Mouse (Mus musculus) MEL (cell line): ENCODE measurements around the gene B4galt1.

Source experiments
- CHD1 ChIP-seq: IDR thresholded peaks from 2 replicates; pipeline ENCODE4 v1.6.1; 2012; ENCODE audit warnings: low read depth, mild to moderate bottlenecking, inconsistent platforms, low read length, improper control_type of control experiment
- CTCF ChIP-seq, 3 experiments: IDR thresholded peaks in 2 of 3; conservative IDR thresholded peaks in 1 of 3; 2 replicates each; pipeline ENCODE4 v1.5.1; 2011 to 2012; ENCODE audit warnings: low read length in 3 of 3, low read depth in 2 of 3, mild to moderate bottlenecking in 2 of 3, improper control_type of control experiment in 1 of 3, inconsistent platforms in 1 of 3, mixed read lengths in 1 of 3, moderate library complexity in 1 of 3; ENCODE audit not compliant: control insufficient read depth in 1 of 3, insufficient read depth in 1 of 3, poor library complexity in 1 of 3, severe bottlenecking in 1 of 3
- E2F4 ChIP-seq: IDR thresholded peaks from 2 replicates; pipeline ENCODE4 v1.6.1; 2011; ENCODE audit warnings: low read depth, low read length, improper control_type of control experiment, borderline replicate concordance
- KAT2A ChIP-seq: conservative IDR thresholded peaks from 2 replicates; pipeline ENCODE4 v1.6.1; 2012; ENCODE audit warnings: low read depth, low read length, improper control_type of control experiment, inconsistent platforms
- MAFK ChIP-seq: IDR thresholded peaks from 2 replicates; pipeline ENCODE4 v1.6.1; 2011; ENCODE audit warnings: low read depth, mild to moderate bottlenecking, low read length, improper control_type of control experiment, borderline replicate concordance
- MEF2A ChIP-seq: IDR thresholded peaks from 2 replicates; pipeline ENCODE4 v1.6.1; 2014; ENCODE audit warnings: low read depth, mild to moderate bottlenecking, inconsistent platforms, low read length, improper control_type of control experiment; ENCODE audit not compliant: poor library complexity, insufficient replicate concordance, severe bottlenecking; ENCODE audit errors: extremely low read depth
- POLR2AphosphoS2 ChIP-seq: IDR thresholded peaks from 2 replicates; pipeline ENCODE4 v1.6.1; 2011; ENCODE audit warnings: low read length, improper control_type of control experiment
- POLR2AphosphoS5 ChIP-seq: IDR thresholded peaks from 2 replicates; pipeline ENCODE4 v1.6.1; 2012; ENCODE audit warnings: low read depth, borderline replicate concordance, mild to moderate bottlenecking, inconsistent platforms, low read length, moderate library complexity, mixed read lengths
- TCF12 ChIP-seq: IDR thresholded peaks from 2 replicates; pipeline ENCODE4 v1.6.1; 2014; ENCODE audit warnings: low read depth, mild to moderate bottlenecking, inconsistent platforms, low read length, improper control_type of control experiment, moderate library complexity
- ZKSCAN1 ChIP-seq: IDR thresholded peaks from 2 replicates; pipeline ENCODE4 v1.6.1; 2012; ENCODE audit warnings: low read depth, mild to moderate bottlenecking, inconsistent platforms, low read length, improper control_type of control experiment, moderate library complexity
- ZMIZ1 ChIP-seq: IDR thresholded peaks from 2 replicates; pipeline ENCODE4 v1.6.1; 2012; ENCODE audit warnings: low read depth, mild to moderate bottlenecking, inconsistent platforms, low read length, improper control_type of control experiment, moderate library complexity

- TF ChIP-seq MAFK (no peak), KAT2A (no peak), TCF12 (no peak), CHD1 (no peak), CTCF (IDR thresholded peaks at IDR 0.05 in 2 of 3, conservative IDR thresholded peaks at IDR 0.05 in 1 of 3; ENCODE audit: control insufficient read depth in 1 of 3, insufficient read depth in 1 of 3, low read depth in 2 of 3, low read length in 3 of 3, poor library complexity in 1 of 3, severe bottlenecking in 1 of 3) (no peak), POLR2AphosphoS5 (no peak), MEF2A (no peak), E2F4 (no peak), ZKSCAN1 (no peak), ZMIZ1 (no peak), POLR2AphosphoS2 (no peak)
Observed at GRCm38 (mm10) chr4:40844811-40845751, 8.7 kb downstream of the B4galt1 start.
